Mouse (Mus musculus): ENCODE measurements at regions not wholly inside any gene's neighbourhood (a gene's known extent, or its start where the extent isn't known, plus 50 kb on each side); places are given as distances from the start of the nearest gene placed in this dataset.

GRCm38 (mm10) chr4:27845521-27845920, 967.4 kb upstream of the Epha7 start:
- DNase-seq (ENCODE audit: inconsistent age in 2 of 2, low spot score in 1 of 2): no peak

GRCm38 (mm10) chr4:27846106-27846622, 966.8 kb upstream of the Epha7 start:
- DNase-seq (ENCODE audit: inconsistent age in 2 of 2, low spot score in 1 of 2): no peak

DNA sequence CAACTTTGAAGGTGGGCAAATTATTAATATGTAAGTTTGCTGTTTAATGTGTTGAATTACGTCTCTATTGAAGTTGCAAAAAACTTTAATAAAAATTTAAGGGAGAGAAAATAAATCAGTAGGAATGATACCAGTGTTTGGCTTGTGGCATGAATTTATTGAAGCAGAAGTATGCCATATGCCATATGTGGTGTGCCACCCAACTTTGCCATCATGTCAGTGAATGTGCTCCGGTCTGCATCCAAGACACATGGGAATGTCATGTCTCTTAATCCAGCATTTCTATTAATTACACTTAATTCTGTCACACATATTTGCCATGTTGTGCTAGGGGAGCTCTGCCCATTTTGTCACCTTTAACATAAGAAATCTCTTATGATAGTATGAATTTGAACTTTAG, 956.8 kb upstream of the Epha7 start:
- DNase-seq (ENCODE audit: inconsistent age in 2 of 2, low spot score in 1 of 2): no peak

GRCm38 (mm10) chr4:27887262-27887954, 925.5 kb upstream of the Epha7 start:
- no peak for DNase-seq (ENCODE audit: inconsistent age in 2 of 2, low spot score in 1 of 2)

GRCm38 (mm10) chr4:27896396-27896795, 916.5 kb upstream of the Epha7 start:
- DNase-seq (ENCODE audit: inconsistent age in 2 of 2, low spot score in 1 of 2): no peak

- DNase-seq (ENCODE audit: inconsistent age in 2 of 2, low spot score in 1 of 2): no peak
These were observed 867.6 kb upstream of the Epha7 start for GRCm38 (mm10) chr4:27945351-27945750.

- no peak for DNase-seq (ENCODE audit: inconsistent age in 2 of 2, low spot score in 1 of 2)
These were observed 867.2 kb upstream of the Epha7 start for GRCm38 (mm10) chr4:27945768-27946167.

DNA sequence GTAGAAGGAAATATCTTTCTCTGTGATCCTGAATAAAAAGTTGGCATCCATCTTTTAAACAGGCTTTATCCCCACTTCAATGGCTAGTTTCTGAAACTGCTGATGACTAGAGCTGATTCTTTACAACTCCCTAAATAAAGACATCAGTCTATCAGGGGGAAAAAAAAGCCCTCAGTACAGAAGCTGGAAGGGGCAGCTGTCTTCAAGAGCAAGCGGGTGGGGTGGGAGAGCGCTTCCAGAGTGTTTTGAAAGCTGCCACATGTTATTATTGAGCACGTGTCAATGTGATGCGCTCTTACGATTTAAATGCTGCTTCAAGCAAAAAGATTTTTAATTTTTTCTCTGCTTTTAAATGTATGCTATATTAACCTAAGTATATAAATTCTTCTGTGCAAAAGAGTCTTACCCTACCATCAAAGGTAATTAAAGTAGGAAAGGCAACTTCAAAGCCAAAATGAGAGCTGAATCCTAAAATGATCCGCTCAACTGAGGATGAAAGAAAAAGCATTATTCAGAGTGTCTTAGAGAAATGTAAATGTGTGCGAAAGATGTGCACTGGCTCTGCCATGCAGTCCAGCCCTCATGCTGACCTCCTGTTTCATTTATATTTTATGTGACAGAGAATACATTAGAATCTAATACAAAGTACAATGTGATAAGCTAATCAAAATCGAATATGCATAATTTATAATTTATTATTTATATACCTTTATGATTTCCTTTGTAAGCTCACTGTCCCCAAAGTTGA, 862.8 kb upstream of the Epha7 start:
- DNase-seq (ENCODE audit: inconsistent age in 2 of 2, low spot score in 1 of 2): no peak

GRCm38 (mm10) chr4:27965046-27965681, 847.8 kb upstream of the Epha7 start:
- peak in 1 of 2 experiments; percentile 24 for DNase-seq (ENCODE audit: inconsistent age in 2 of 2, low spot score in 1 of 2)

GRCm38 (mm10) chr4:27970569-27970968, 842.4 kb upstream of the Epha7 start:
- no peak for DNase-seq (ENCODE audit: inconsistent age in 2 of 2, low spot score in 1 of 2)

DNA sequence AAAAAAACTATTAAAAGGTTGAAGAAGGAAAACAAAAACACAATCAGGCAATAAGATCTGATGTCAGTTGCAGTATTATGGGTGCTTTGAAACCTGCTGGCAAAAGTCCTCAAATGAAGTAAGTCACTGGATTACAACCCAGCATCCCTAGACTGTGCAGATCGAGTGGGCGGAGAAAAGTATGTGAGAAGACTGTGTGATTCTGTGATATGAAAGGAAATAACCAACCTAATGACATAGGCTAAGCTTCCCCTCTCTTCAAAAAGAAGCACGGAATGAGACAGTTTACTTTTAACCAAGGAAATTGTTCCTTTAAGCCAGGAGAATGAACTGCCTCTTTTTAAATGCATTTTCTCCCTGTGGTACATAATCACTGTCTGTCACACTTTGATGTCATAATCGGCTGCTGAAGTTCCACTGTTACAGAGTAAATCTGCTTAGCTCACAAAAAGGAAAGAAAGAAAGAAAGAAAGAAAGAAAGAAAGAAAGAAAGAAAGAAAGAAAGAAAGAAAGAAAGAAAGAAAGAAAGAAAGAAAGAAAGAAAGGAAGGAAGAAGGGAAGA, 833.6 kb upstream of the Epha7 start:
- DNase-seq (ENCODE audit: inconsistent age in 2 of 2, low spot score in 1 of 2): no peak

DNA sequence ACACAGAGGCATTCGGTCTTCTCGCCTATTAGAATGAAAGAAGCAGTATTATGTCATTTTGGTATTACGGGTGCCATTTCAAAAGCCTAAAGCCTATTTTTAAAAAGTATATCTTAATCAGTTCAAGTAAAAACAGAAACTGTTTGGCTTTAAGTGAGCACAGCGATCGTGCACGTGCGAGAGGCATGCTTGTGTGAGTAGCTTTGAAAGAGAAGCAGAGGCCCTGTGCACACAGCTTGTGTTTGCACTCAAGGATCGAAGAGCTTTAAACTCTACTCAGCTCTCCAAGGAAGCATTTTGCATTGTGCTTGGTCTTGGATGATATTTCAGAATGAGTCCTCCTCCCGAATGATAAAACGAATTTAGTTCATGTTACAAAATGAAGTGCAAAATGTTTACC, 833.1 kb upstream of the Epha7 start:
- no peak for DNase-seq (ENCODE audit: inconsistent age in 2 of 2, low spot score in 1 of 2)

GRCm38 (mm10) chr4:27981309-27981708, 831.6 kb upstream of the Epha7 start:
- DNase-seq (ENCODE audit: inconsistent age in 2 of 2, low spot score in 1 of 2): no peak

GRCm38 (mm10) chr4:27987986-27988423, 824.9 kb upstream of the Epha7 start:
- no peak for DNase-seq (ENCODE audit: inconsistent age in 2 of 2, low spot score in 1 of 2)

DNA sequence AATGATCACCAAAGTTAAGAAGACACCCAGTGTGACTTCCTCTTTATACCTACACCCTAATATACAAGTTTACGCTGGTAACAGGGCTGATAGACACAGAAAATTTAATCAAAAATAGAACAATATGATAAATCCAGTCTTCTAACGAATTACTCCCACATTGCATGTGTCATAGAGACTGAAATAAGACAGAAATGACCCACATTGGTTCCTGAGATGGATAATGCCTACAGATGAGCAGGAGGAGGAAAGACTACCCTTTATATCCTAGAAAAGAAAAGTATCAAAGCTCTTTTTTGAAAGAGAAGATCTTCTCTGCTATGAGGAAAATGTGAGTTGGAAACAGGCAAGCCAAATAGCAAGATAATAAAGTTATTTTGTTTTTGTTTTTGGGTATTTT, 818.5 kb upstream of the Epha7 start:
- no peak for DNase-seq (ENCODE audit: inconsistent age in 2 of 2, low spot score in 1 of 2)

DNA sequence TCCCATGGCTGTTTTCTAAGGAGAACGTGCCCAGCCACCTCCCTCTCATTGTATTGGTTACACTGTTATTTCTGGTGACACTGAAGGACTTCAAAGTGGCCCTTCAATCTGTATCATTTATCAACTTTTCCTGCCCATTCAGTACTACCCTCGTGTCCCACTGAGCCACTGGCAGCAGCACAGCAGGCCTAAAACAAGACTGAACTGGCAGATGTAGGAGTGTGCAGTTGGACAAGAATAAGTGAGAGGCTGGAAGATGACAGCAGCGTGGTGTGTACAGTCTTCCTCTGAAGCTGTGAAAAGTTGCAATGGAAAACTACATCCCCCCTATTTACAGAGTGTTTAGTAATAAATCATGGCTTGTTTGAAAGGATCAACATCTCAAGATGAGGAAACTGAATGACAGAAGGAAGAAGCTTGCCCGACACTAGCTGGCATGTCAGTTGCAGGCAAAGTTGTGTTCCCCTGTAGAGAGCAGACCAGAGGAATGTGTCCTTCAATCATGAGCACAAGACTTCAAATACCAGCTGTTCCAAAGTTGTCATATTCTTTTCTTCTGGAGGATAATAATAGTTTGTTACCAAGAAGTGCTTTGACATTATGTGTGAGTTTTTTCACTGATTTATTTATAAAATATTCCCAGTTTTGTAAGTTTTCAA, 811.0 kb upstream of the Epha7 start:
- no peak for DNase-seq (ENCODE audit: inconsistent age in 2 of 2, low spot score in 1 of 2)

All from adrenal gland, adult (tissue).